Mouse (Mus musculus): ENCODE measurements at regions not wholly inside any gene's neighbourhood (a gene's known extent, or its start where the extent isn't known, plus 50 kb on each side); places are given as distances from the start of the nearest gene placed in this dataset.

DNA sequence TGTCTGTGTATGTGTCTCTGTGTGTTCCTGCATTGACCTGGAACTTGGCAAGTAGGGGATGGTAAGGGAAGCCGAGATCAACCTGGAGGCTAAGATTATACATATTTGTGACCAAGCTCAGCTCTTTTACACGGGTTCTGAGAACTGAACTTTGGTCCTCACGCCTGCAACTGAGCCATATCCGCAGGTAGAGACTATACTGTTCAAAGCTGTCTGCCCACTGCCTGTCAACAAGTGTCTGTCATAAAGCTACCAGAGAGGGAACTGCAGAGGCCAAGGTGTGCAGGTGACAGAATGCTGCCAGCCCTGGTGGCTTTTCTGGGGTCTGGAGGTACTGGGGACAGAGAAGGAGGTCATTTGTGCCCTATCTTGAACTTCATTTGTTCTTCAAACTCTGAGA is 218.3 kb upstream of the Prox1 start:
- no peak overlapping the region for H3K4me3 ChIP-seq (ENCODE audit: low read depth, low read length)
- H3K36me3 ChIP-seq (ENCODE audit: control insufficient read depth, insufficient read depth, low read length) = no peaks in the 10 kb centered on the region
- no peaks in the 10 kb centered on the region for H3K27me3 ChIP-seq (ENCODE audit: control insufficient read depth, insufficient read depth, low read length)
- H3K27ac ChIP-seq (ENCODE audit: insufficient read depth, low read depth, low read length) = no peak overlapping the region
- no peaks in the 10 kb centered on the region for H3K4me1 ChIP-seq (ENCODE audit: control insufficient read depth, insufficient read depth, insufficient read length, low read length)
- TF ChIP-seq POLR2A (IDR thresholded peaks at IDR 0.05; ENCODE audit: low read depth, low read length) (no peak), CTCF (IDR thresholded peaks at IDR 0.05; ENCODE audit: extremely low read depth, insufficient read length, insufficient replicate concordance, low read depth, low read length) (no peak)
- 27% methylated on average over 4 of the region's 4 CpGs for WGBS

DNA sequence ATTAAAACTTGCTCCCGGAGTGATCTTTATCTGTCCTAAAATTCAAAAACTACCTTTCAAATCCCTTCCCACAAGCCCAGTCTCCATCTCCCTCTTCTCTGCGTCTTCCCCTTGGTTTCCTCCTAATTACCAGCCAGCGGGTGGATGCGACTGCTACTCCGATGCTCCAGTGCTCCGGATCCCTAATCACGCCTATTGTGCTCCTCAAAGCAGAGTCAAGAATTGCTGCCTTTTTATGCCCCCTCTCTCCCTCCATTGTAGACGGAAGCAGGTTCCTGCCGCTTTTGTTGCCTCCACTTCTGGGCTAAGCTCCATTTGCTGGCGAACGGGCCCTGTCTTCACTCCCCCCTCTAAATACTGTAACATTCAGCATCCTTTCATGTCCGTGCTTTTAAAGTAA is 214.0 kb upstream of the Prox1 start:
- no peak overlapping the region for H3K27ac ChIP-seq (ENCODE audit: insufficient read depth, low read depth, low read length)
- H3K4me1 ChIP-seq (ENCODE audit: control insufficient read depth, insufficient read depth, insufficient read length, low read length) = no peaks in the 10 kb centered on the region
- TF ChIP-seq POLR2A (IDR thresholded peaks at IDR 0.05; ENCODE audit: low read depth, low read length) (no peak), CTCF (IDR thresholded peaks at IDR 0.05; ENCODE audit: extremely low read depth, insufficient read length, insufficient replicate concordance, low read depth, low read length) (no peak)
- H3K27me3 ChIP-seq (ENCODE audit: control insufficient read depth, insufficient read depth, low read length) = no peaks in the 10 kb centered on the region
- 91% methylated on average over 12 of the region's 12 CpGs for WGBS
- no peak overlapping the region for H3K4me3 ChIP-seq (ENCODE audit: low read depth, low read length)
- no peaks in the 10 kb centered on the region for H3K36me3 ChIP-seq (ENCODE audit: control insufficient read depth, insufficient read depth, low read length)

DNA sequence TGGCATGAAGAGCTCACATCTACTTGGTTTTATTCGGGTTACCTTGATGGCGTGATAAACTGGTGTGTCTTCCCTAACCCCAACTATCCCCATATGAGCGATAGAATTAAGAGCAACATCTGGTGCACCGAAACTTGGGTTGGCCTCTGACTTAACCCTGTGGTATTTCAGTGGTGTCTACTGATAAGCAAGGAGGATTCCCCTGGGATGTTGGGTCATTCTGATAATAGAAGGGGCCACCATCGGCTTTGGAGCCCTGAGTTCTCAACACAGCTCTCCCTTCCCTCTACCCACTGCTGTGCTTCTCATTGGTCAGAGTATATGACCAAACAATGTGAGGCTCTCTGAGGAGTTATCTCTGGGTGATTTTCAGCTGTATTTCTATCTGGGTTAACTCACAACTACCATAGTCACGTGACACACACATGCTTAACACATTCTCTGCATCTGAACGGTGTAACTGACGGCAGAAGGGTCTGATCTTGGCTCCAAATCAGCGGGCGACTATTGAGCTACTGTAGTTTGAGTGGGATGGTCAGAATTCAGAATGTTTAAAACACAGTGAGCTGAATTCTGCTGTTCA is 212.8 kb upstream of the Prox1 start:
- no peak overlapping the region for H3K4me3 ChIP-seq (ENCODE audit: low read depth, low read length)
- WGBS = 80% methylated on average over 10 of the region's 10 CpGs
- no peak for TF ChIP-seq CTCF (IDR thresholded peaks at IDR 0.05; ENCODE audit: extremely low read depth, insufficient read length, insufficient replicate concordance, low read depth, low read length)
- TF ChIP-seq POLR2A (IDR thresholded peaks at IDR 0.05; ENCODE audit: low read depth, low read length) = no peak

DNA sequence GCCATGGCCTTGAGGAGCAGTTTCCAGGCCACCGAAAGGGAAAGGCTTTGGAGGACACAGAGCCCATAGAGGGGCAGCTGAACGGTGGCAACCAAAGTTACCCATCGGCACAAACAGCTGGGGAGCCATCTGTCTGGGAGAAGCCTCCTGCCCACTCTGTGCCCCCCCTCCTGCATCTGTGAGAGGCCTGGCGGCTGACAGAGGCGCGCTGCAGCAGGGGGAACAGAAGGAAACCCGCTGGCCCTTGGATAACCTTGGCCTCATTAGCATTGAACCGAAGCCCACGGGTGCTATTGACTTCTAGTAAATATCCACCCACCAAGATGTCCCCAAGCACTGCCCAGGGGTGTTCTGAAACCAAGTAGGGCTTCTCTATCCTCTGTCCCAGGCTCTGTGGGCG is 209.6 kb upstream of the Prox1 start:
- H3K4me1 ChIP-seq (ENCODE audit: control insufficient read depth, insufficient read depth, insufficient read length, low read length) = no peaks in the 10 kb centered on the region
- 72% methylated on average over 10 of the region's 10 CpGs for WGBS
- no peaks in the 10 kb centered on the region for H3K27me3 ChIP-seq (ENCODE audit: control insufficient read depth, insufficient read depth, low read length)
- no peak overlapping the region for H3K27ac ChIP-seq (ENCODE audit: insufficient read depth, low read depth, low read length)
- no peak for TF ChIP-seq POLR2A (IDR thresholded peaks at IDR 0.05; ENCODE audit: low read depth, low read length)
- TF ChIP-seq CTCF (IDR thresholded peaks at IDR 0.05; ENCODE audit: extremely low read depth, insufficient read length, insufficient replicate concordance, low read depth, low read length) = no peak
- H3K4me3 ChIP-seq (ENCODE audit: low read depth, low read length) = no peak overlapping the region
- H3K36me3 ChIP-seq (ENCODE audit: control insufficient read depth, insufficient read depth, low read length) = no peaks in the 10 kb centered on the region

More for the DNA sequence above, 212.8 kb upstream of the Prox1 start:
- Histone ChIP-seq H3K27ac (ENCODE audit: insufficient read depth, low read depth, low read length) (no peak overlapping the region), H3K27me3 (ENCODE audit: control insufficient read depth, insufficient read depth, low read length) (no peaks in the 10 kb centered on the region), H3K36me3 (ENCODE audit: control insufficient read depth, insufficient read depth, low read length) (no peaks in the 10 kb centered on the region), H3K4me1 (ENCODE audit: control insufficient read depth, insufficient read depth, insufficient read length, low read length) (no peaks in the 10 kb centered on the region)

DNA sequence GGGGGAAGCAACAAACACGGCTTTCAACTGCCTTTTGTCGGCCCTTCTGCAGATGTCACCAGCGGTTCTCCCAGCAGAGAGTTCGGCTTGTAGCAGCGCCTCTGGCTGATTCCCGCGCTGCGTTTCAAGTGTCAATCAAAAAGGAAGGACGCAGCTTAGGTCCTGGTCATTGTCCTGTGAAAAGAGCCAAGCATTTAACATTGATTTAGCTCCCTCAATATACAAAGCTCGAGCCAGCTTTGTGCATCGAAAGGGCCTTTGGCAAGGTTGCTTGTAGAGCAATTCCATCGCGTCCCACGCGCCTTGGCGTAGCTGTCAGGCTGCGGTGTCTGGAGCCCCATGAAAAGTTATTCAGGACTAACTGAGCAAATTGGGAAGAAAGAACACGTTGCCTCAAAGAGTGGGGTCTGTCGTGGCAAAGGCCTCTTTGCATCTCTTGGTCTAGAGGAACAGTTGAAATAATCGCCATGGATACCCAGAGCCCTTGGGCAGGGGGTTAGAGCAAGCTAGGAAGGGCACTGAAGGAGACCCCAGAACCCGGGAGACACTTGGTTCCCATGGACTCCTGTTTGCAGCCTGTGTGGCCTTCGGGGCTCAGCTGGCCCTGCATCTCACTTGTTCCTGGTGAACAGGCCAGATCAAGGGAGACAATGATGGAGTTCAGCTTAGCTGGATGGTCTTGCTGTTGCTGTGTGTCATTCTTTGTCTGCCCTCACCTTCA is 204.8 kb upstream of the Prox1 start:
- TF ChIP-seq CTCF (IDR thresholded peaks at IDR 0.05; ENCODE audit: extremely low read depth, insufficient read length, insufficient replicate concordance, low read depth, low read length) (no peak), POLR2A (IDR thresholded peaks at IDR 0.05; ENCODE audit: low read depth, low read length) (no peak)
- 70% methylated on average over 22 of the region's 22 CpGs for WGBS
- no peaks in the 10 kb centered on the region for H3K4me1 ChIP-seq (ENCODE audit: control insufficient read depth, insufficient read depth, insufficient read length, low read length)
- H3K4me3 ChIP-seq (ENCODE audit: low read depth, low read length) = no peak overlapping the region
- H3K36me3 ChIP-seq (ENCODE audit: control insufficient read depth, insufficient read depth, low read length) = no peaks in the 10 kb centered on the region
- no peak overlapping the region for H3K27ac ChIP-seq (ENCODE audit: insufficient read depth, low read depth, low read length)
- H3K27me3 ChIP-seq (ENCODE audit: control insufficient read depth, insufficient read depth, low read length) = no peaks in the 10 kb centered on the region

DNA sequence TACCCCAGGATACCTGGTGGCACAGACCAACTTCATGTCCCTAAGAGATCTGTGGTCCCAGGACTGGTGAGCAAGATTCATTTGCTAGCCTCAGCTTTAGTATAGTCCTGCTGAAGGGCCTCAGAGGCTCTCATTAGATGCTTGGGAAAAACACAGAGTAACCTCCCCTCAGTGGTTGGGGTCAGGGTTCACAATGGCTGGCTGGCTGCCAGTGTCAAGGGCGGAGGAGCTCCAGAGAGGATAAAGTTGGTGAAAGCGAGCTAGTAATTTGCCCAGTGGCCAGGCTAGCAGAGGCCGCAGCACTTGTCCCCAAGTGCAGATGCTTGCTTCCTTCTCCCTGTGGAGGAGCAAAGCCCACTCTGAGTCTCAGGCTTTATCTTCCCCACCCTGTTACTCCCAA is 203.8 kb upstream of the Prox1 start:
- Histone ChIP-seq H3K27me3 (ENCODE audit: control insufficient read depth, insufficient read depth, low read length) (no peaks in the 10 kb centered on the region), H3K4me1 (ENCODE audit: control insufficient read depth, insufficient read depth, insufficient read length, low read length) (no peaks in the 10 kb centered on the region), H3K36me3 (ENCODE audit: control insufficient read depth, insufficient read depth, low read length) (no peaks in the 10 kb centered on the region), H3K4me3 (ENCODE audit: low read depth, low read length) (no peak overlapping the region), H3K27ac (ENCODE audit: insufficient read depth, low read depth, low read length) (no peak overlapping the region)
- TF ChIP-seq CTCF (IDR thresholded peaks at IDR 0.05; ENCODE audit: extremely low read depth, insufficient read length, insufficient replicate concordance, low read depth, low read length) = no peak
- TF ChIP-seq POLR2A (IDR thresholded peaks at IDR 0.05; ENCODE audit: low read depth, low read length) = no peak
- 14% methylated on average over 3 of the region's 3 CpGs for WGBS

DNA sequence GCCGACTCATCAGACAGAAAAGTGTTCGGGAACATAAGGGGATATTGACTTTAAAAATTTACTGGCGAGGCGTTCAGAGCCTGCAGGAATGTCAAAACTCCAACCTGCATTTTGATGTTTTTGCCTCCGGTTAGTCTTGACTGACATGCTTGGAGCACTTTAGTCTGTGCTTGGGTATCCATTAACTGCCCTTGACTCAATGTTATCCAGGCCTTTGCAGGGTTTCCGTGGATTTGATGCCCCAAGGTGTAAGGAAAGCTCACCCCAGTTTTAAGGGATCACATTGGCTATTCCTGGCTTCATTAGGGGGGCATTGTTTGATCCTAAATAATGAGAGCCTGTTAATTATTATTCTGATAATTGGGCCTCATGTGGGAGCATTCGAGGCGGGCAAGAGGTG is 196.1 kb upstream of the Prox1 start:
- no peaks in the 10 kb centered on the region for H3K27me3 ChIP-seq (ENCODE audit: control insufficient read depth, insufficient read depth, low read length)
- TF ChIP-seq CTCF (IDR thresholded peaks at IDR 0.05; ENCODE audit: extremely low read depth, insufficient read length, insufficient replicate concordance, low read depth, low read length) = no peak
- no peak for TF ChIP-seq POLR2A (IDR thresholded peaks at IDR 0.05; ENCODE audit: low read depth, low read length)
- H3K27ac ChIP-seq (ENCODE audit: insufficient read depth, low read depth, low read length) = no peak overlapping the region
- no peak overlapping the region for H3K4me3 ChIP-seq (ENCODE audit: low read depth, low read length)
- no peaks in the 10 kb centered on the region for H3K4me1 ChIP-seq (ENCODE audit: control insufficient read depth, insufficient read depth, insufficient read length, low read length)
- H3K36me3 ChIP-seq (ENCODE audit: control insufficient read depth, insufficient read depth, low read length) = no peaks in the 10 kb centered on the region
- WGBS = 74% methylated on average over 8 of the region's 8 CpGs
